Mouse (Mus musculus): Measurements from ENCODE around the gene Ttc25.

- no peak for TF ChIP-seq CTCF (IDR thresholded peaks at IDR 0.05; ENCODE audit: low read depth)
- no peak for TF ChIP-seq EP300 (IDR thresholded peaks at IDR 0.05; ENCODE audit: low read depth)
Observed at GRCm38 (mm10) chr11:100594608-100595007, 49.2 kb downstream of the Ttc25 start.

All from liver, embryonic 14.5 days (tissue).